8 mouse cellular contexts compared by ENCODE assay signal in genomic region chr11:29839781-29840180, GRCm38 (mm10). TPM values are rescaled to one million over a fixed set of nuclear protein-coding genes. Genes with fewer than 3 reads are reported as not detected.
DNase-seq lines count a peak whose midpoint lies in the region; ATAC-seq lines count a peak whose summit lies in the region.

No protein-coding gene starts in this region.

- no peak overlapping the region for H3K27ac ChIP-seq in hindbrain, embryonic 14.5 days
- no peak overlapping the region for H3K27ac ChIP-seq in hindbrain, embryonic 12.5 days
- H3K27ac ChIP-seq in brown adipose tissue, adult 24 weeks (replicated peaks; ENCODE audit: low read depth, low read length), result peak overlapping the region; percentile 70; the same call in 1 of the 2 replicates
- H3K27ac ChIP-seq in intestine, embryonic 14.5 days (ENCODE audit: low read depth), result 0 out of 2 replicates have a peak overlapping the region, but pooled peaks have one; percentile 38
- no peak overlapping the region for H3K27ac ChIP-seq in forebrain, embryonic 16.5 days (ENCODE audit: low read length)
- no peak overlapping the region for H3K27ac ChIP-seq in midbrain, embryonic 15.5 days
- H3K27ac ChIP-seq in hindbrain, embryonic 11.5 days (ENCODE audit: low read depth, low read length), result no peak overlapping the region

- no peaks in the 10 kb centered on the region for H3K36me3 ChIP-seq in hindbrain, embryonic 14.5 days (replicated peaks; ENCODE audit: control insufficient read depth, insufficient read depth)
- no peaks in the 10 kb centered on the region for H3K36me3 ChIP-seq in hindbrain, embryonic 12.5 days
- no peaks in the 10 kb centered on the region for H3K36me3 ChIP-seq in intestine, embryonic 14.5 days (ENCODE audit: control insufficient read depth, insufficient read depth, low read length)
- H3K36me3 ChIP-seq in forebrain, embryonic 16.5 days (ENCODE audit: control insufficient read depth, insufficient read depth), result no peaks in the 10 kb centered on the region
- no peaks in the 10 kb centered on the region for H3K36me3 ChIP-seq in midbrain, embryonic 15.5 days (replicated peaks)
- H3K36me3 ChIP-seq in hindbrain, embryonic 11.5 days (ENCODE audit: control insufficient read depth, insufficient read depth, low read length), result no peaks in the 10 kb centered on the region

- H3K4me2 ChIP-seq in hindbrain, embryonic 14.5 days (replicated peaks), result no peak overlapping the region
- H3K4me2 ChIP-seq in hindbrain, embryonic 12.5 days (replicated peaks), result no peak overlapping the region
- no peak overlapping the region for H3K4me2 ChIP-seq in intestine, embryonic 14.5 days (ENCODE audit: low read length)
- H3K4me2 ChIP-seq in forebrain, embryonic 16.5 days (ENCODE audit: low read length), result no peak overlapping the region
- no peak overlapping the region for H3K4me2 ChIP-seq in midbrain, embryonic 15.5 days
- H3K4me2 ChIP-seq in hindbrain, embryonic 11.5 days (replicated peaks; ENCODE audit: low read depth, low read length), result no peak overlapping the region

- no peak for DNase-seq in hindbrain, embryonic 14.5 days (ENCODE audit: low spot score)
- DNase-seq in intestine, embryonic 14.5 days (ENCODE audit: low spot score), result peak; percentile 61
- peak; percentile 51 for DNase-seq in lung, postnatal 25 days (ENCODE audit: low spot score)
- no peak for DNase-seq in hindbrain, embryonic 11.5 days (ENCODE audit: low spot score)

- H3K9ac ChIP-seq in hindbrain, embryonic 14.5 days, result no peak overlapping the region
- H3K9ac ChIP-seq in hindbrain, embryonic 12.5 days, result no peak overlapping the region
- H3K9ac ChIP-seq in intestine, embryonic 14.5 days (ENCODE audit: low read length), result no peak overlapping the region
- no peak overlapping the region for H3K9ac ChIP-seq in forebrain, embryonic 16.5 days (replicated peaks; ENCODE audit: low read depth, low read length)
- no peak overlapping the region for H3K9ac ChIP-seq in midbrain, embryonic 15.5 days
- H3K9ac ChIP-seq in hindbrain, embryonic 11.5 days (ENCODE audit: low read depth, low read length), result no peak overlapping the region

- 0 out of 2 replicates have a peak, but pooled peaks have one; percentile 46 for ATAC-seq in hindbrain, embryonic 14.5 days (ENCODE audit: low FRiP score)
- no peak for ATAC-seq in hindbrain, embryonic 12.5 days (ENCODE audit: low FRiP score)
- ATAC-seq in intestine, embryonic 14.5 days (replicated peaks; ENCODE audit: low FRiP score, low TSS enrichment, low read depth), result peak; percentile 86
- no peak for ATAC-seq in forebrain, embryonic 16.5 days
- ATAC-seq in midbrain, embryonic 15.5 days (replicated peaks), result no peak
- no peak for ATAC-seq in hindbrain, embryonic 11.5 days (ENCODE audit: low FRiP score)

- no peaks in the 10 kb centered on the region for H3K4me1 ChIP-seq in hindbrain, embryonic 14.5 days (replicated peaks; ENCODE audit: control insufficient read depth, insufficient read depth, low read length)
- H3K4me1 ChIP-seq in hindbrain, embryonic 12.5 days, result no peaks in the 10 kb centered on the region
- H3K4me1 ChIP-seq in brown adipose tissue, adult 24 weeks (ENCODE audit: control insufficient read depth, insufficient read depth, insufficient read length, low read length), result peaks cover 7% of the 10 kb centered on the region; the same call in 1 of the 2 replicates
- H3K4me1 ChIP-seq in intestine, embryonic 14.5 days (replicated peaks; ENCODE audit: control insufficient read depth, insufficient read depth, low read length), result 0 out of 2 replicates have a peak, but pooled peaks cover 3% of the 10 kb centered on the region
- H3K4me1 ChIP-seq in forebrain, embryonic 16.5 days (replicated peaks; ENCODE audit: control insufficient read depth, insufficient read depth, low read length), result no peaks in the 10 kb centered on the region
- no peaks in the 10 kb centered on the region for H3K4me1 ChIP-seq in midbrain, embryonic 15.5 days
- no peaks in the 10 kb centered on the region for H3K4me1 ChIP-seq in hindbrain, embryonic 11.5 days (replicated peaks; ENCODE audit: control insufficient read depth, insufficient read depth, low read length)

- no peaks in the 10 kb centered on the region for H3K9me3 ChIP-seq in hindbrain, embryonic 14.5 days (ENCODE audit: control insufficient read depth, low read length)
- H3K9me3 ChIP-seq in hindbrain, embryonic 12.5 days (replicated peaks), result no peaks in the 10 kb centered on the region
- no peaks in the 10 kb centered on the region for H3K9me3 ChIP-seq in intestine, embryonic 14.5 days (ENCODE audit: control insufficient read depth, low read length)
- no peaks in the 10 kb centered on the region for H3K9me3 ChIP-seq in forebrain, embryonic 16.5 days (ENCODE audit: control insufficient read depth, low read length)
- H3K9me3 ChIP-seq in midbrain, embryonic 15.5 days, result no peaks in the 10 kb centered on the region
- H3K9me3 ChIP-seq in hindbrain, embryonic 11.5 days (ENCODE audit: control insufficient read depth, low read length), result no peaks in the 10 kb centered on the region

- WGBS in hindbrain, embryonic 14.5 days, result 76% methylated on average over 3 of the region's 3 CpGs
- 69% methylated on average over 3 of the region's 3 CpGs for WGBS in hindbrain, embryonic 12.5 days
- WGBS in intestine, embryonic 14.5 days, result 17% methylated on average over 3 of the region's 3 CpGs
- WGBS in forebrain, embryonic 16.5 days, result 60% methylated on average over 3 of the region's 3 CpGs
- 77% methylated on average over 3 of the region's 3 CpGs for WGBS in midbrain, embryonic 15.5 days
- 65% methylated on average over 3 of the region's 3 CpGs for whole genome bisulfite sequencing in hindbrain, embryonic 11.5 days

- H3K4me3 ChIP-seq in hindbrain, embryonic 14.5 days (replicated peaks; ENCODE audit: low read length), result no peak overlapping the region
- no peak overlapping the region for H3K4me3 ChIP-seq in hindbrain, embryonic 12.5 days
- H3K4me3 ChIP-seq in brown adipose tissue, adult 24 weeks (ENCODE audit: insufficient read depth, low read depth, low read length), result no peak overlapping the region
- no peak overlapping the region for H3K4me3 ChIP-seq in intestine, embryonic 14.5 days (ENCODE audit: low read depth, low read length)
- H3K4me3 ChIP-seq in forebrain, embryonic 16.5 days (replicated peaks; ENCODE audit: low read length), result no peak overlapping the region
- no peak overlapping the region for H3K4me3 ChIP-seq in midbrain, embryonic 15.5 days
- H3K4me3 ChIP-seq in hindbrain, embryonic 11.5 days (ENCODE audit: low read depth, low read length), result no peak overlapping the region

- no peaks in the 10 kb centered on the region for H3K27me3 ChIP-seq in hindbrain, embryonic 14.5 days (ENCODE audit: control insufficient read depth, insufficient read depth, low read length)
- H3K27me3 ChIP-seq in hindbrain, embryonic 12.5 days, result no peaks in the 10 kb centered on the region
- no peaks in the 10 kb centered on the region for H3K27me3 ChIP-seq in intestine, embryonic 14.5 days (replicated peaks; ENCODE audit: control insufficient read depth, insufficient read depth, low read length)
- H3K27me3 ChIP-seq in forebrain, embryonic 16.5 days (replicated peaks; ENCODE audit: control insufficient read depth, insufficient read depth, low read length), result no peaks in the 10 kb centered on the region
- H3K27me3 ChIP-seq in midbrain, embryonic 15.5 days (replicated peaks), result no peaks in the 10 kb centered on the region
- no peaks in the 10 kb centered on the region for H3K27me3 ChIP-seq in hindbrain, embryonic 11.5 days (ENCODE audit: control insufficient read depth, insufficient read depth, low read length)

RNA-seq across cellular contexts. Expression of gene 4931440F15Rik, which starts 14.3 kb away (rescaled TPM):
- 0.67 and 0.72 TPM in 2 replicates for polyA plus RNA-seq in hindbrain, embryonic 14.5 days (2014; fragmentation: Nextera tagmentation; extraction: Ambion mirVana)
- polyA plus RNA-seq in hindbrain, embryonic 12.5 days (2016; fragmentation: Nextera tagmentation; extraction: Ambion mirVana), result 0.07 and 0.39 TPM in 2 replicates
- polyA plus RNA-seq in brown adipose tissue, adult 24 weeks (2012; ENCODE audit: insufficient read depth, insufficient read length, missing spikeins), result not detected in 2 replicates
- polyA plus RNA-seq in intestine, embryonic 14.5 days (2014; fragmentation: Nextera tagmentation; extraction: Ambion mirVana), result 0.11 TPM in 2 replicates
- polyA plus RNA-seq in forebrain, embryonic 16.5 days (2015; fragmentation: Nextera tagmentation; extraction: Ambion mirVana), result 0.34 and 0.54 TPM in 2 replicates
- 0.72 and 0.74 TPM in 2 replicates for polyA plus RNA-seq in midbrain, embryonic 15.5 days (2015; fragmentation: Nextera tagmentation; extraction: Ambion mirVana)
- 0.06 and 0.08 TPM in 2 replicates for polyA plus RNA-seq in hindbrain, embryonic 11.5 days (2014; fragmentation: Nextera tagmentation; extraction: Ambion mirVana)

Comparison
In these comparisons a context has a peak if more than half of its experiments do, and no peak if none do; other contexts are left out.
1. ATAC-seq: peak in hindbrain, embryonic 14.5 days (single experiment) and intestine, embryonic 14.5 days (single experiment); none in hindbrain, embryonic 12.5 days (single experiment), forebrain, embryonic 16.5 days (single experiment), midbrain, embryonic 15.5 days (single experiment) and hindbrain, embryonic 11.5 days (single experiment).
2. DNase-seq: peak in intestine, embryonic 14.5 days (single experiment) and lung, postnatal 25 days (single experiment); none in hindbrain, embryonic 14.5 days (single experiment) and hindbrain, embryonic 11.5 days (single experiment).
3. H3K27ac ChIP-seq: peak in brown adipose tissue, adult 24 weeks (single experiment) and intestine, embryonic 14.5 days (single experiment); none in hindbrain, embryonic 14.5 days (single experiment), hindbrain, embryonic 12.5 days (single experiment), forebrain, embryonic 16.5 days (single experiment), midbrain, embryonic 15.5 days (single experiment) and hindbrain, embryonic 11.5 days (single experiment).